Mouse (Mus musculus) intestine, embryonic 15.5 days (tissue): ENCODE measurements at regions not wholly inside any gene's neighbourhood (a gene's known extent, or its start where the extent isn't known, plus 50 kb on each side); places are given as distances from the start of the nearest gene placed in this dataset.
A peak's percentile ranks its signal among the peaks of the same experiment; 100 is the strongest.

Source experiments
- ATAC-seq: fragments of 200-750 bp; cut with Nextera tagmentation; 2 replicates; pipeline ENCODE4 v1.8.0; 2017; ENCODE audit warnings: moderate TSS enrichment, moderate library complexity
- H3K27ac ChIP-seq: fragments of 300-500 bp; sonication (generic); 2 replicates; pipeline ENCODE4 v1.5.1; 2015; ENCODE audit warnings: mild to moderate bottlenecking, inconsistent platforms
- H3K27me3 ChIP-seq: fragments of 300-500 bp; sonication (generic); replicated peaks from 2 replicates; pipeline ENCODE4 v1.6.1; 2015; ENCODE audit warnings: inconsistent platforms
- H3K36me3 ChIP-seq: fragments of 300-500 bp; sonication (generic); 2 replicates; pipeline ENCODE4 v1.6.1; 2015; ENCODE audit warnings: inconsistent platforms
- H3K4me1 ChIP-seq: fragments of 300-500 bp; sonication (generic); replicated peaks from 2 replicates; pipeline ENCODE4 v1.6.1; 2015; ENCODE audit warnings: inconsistent platforms
- H3K4me2 ChIP-seq: fragments of 300-500 bp; sonication (generic); replicated peaks from 2 replicates; pipeline ENCODE4 v1.6.1; 2015; ENCODE audit warnings: mild to moderate bottlenecking, inconsistent platforms
- H3K4me3 ChIP-seq: fragments of 300-500 bp; sonication (generic); replicated peaks from 2 replicates; pipeline ENCODE4 v1.5.1; 2015; ENCODE audit warnings: inconsistent platforms
- H3K9ac ChIP-seq: fragments of 300-500 bp; sonication (generic); 2 replicates; pipeline ENCODE4 v1.6.1; 2015; ENCODE audit warnings: inconsistent platforms
- H3K9me3 ChIP-seq: fragments of 300-500 bp; sonication (generic); 2 replicates; pipeline ENCODE4 v1.6.1; 2016; ENCODE audit warnings: inconsistent platforms
- WGBS: fragments of 180-500 bp; shearing (Covaris S2); methylation state at CpG from one replicate; pipeline ENCODE4 v1.1.7; 2015; 5-methylcytosine and 5-hydroxymethylcytosine counted together

- H3K4me3 ChIP-seq: no peak overlapping the region
- no peak overlapping the region for H3K9ac ChIP-seq
- H3K4me1 ChIP-seq: 0 out of 2 replicates have a peak, but pooled peaks cover 10% of the 10 kb centered on the region
- ATAC-seq: 0 out of 2 replicates have a peak, but pooled peaks have one; percentile 18
- H3K9me3 ChIP-seq: no peaks in the 10 kb centered on the region
- no peaks in the 10 kb centered on the region for H3K36me3 ChIP-seq
- no peak overlapping the region for H3K27ac ChIP-seq
- no peak overlapping the region for H3K4me2 ChIP-seq
- H3K27me3 ChIP-seq: no peaks in the 10 kb centered on the region
- WGBS: 60% methylated on average over 2 of the region's 2 CpGs
Measured at GRCm38 (mm10) chr2:27624656-27625366, 51.4 kb upstream of the Rxra start.
